Mouse (Mus musculus): ENCODE results near the gene Hjurp. TPM values are rescaled to one million over a fixed set of nuclear protein-coding genes. Genes with fewer than 3 reads are reported as not detected.

The Hjurp gene
- polyA plus RNA-seq, 1 experiment from 2014 or later = 141 TPM

GRCm38 (mm10) chr1:88220336-88220735, 57.1 kb downstream of the Hjurp start:
- peak; percentile 11 for DNase-seq (ENCODE audit: low spot score)
- H3K4me2 ChIP-seq (ENCODE audit: low read depth) = no peak overlapping the region
- H3K9me3 ChIP-seq (ENCODE audit: control insufficient read depth, low read length) = peaks cover 27% of the 10 kb centered on the region

GRCm38 (mm10) chr1:88219054-88219453, 58.4 kb downstream of the Hjurp start:
- Histone ChIP-seq H3K27me3 (ENCODE audit: control insufficient read depth, insufficient read depth, low read length) (no peaks in the 10 kb centered on the region), H3K4me2 (ENCODE audit: low read depth) (no peak overlapping the region), H3K27ac (ENCODE audit: low read depth, low read length) (no peak overlapping the region), H3K9me3 (ENCODE audit: control insufficient read depth, low read length) (peaks cover 36% of the 10 kb centered on the region), H3K4me3 (ENCODE audit: low read depth, low read length) (no peak overlapping the region), H3K9ac (ENCODE audit: low read length) (no peak overlapping the region), H3K4me1 (ENCODE audit: control insufficient read depth, insufficient read depth, low read length) (no peaks in the 10 kb centered on the region), H3K36me3 (ENCODE audit: control insufficient read depth, insufficient read depth, low read length) (no peaks in the 10 kb centered on the region)
- ATAC-seq (ENCODE audit: insufficient read depth, low FRiP score, low TSS enrichment) = no peak
- DNase-seq (ENCODE audit: low spot score) = peak; percentile 10
- WGBS = 21% methylated on average over 1 of the region's 1 CpGs

More at GRCm38 (mm10) chr1:88220336-88220735, 57.1 kb downstream of the Hjurp start:
- ATAC-seq (ENCODE audit: insufficient read depth, low FRiP score, low TSS enrichment) = no peak
- H3K36me3 ChIP-seq (ENCODE audit: control insufficient read depth, insufficient read depth, low read length) = no peaks in the 10 kb centered on the region
- H3K27me3 ChIP-seq (ENCODE audit: control insufficient read depth, insufficient read depth, low read length) = no peaks in the 10 kb centered on the region
- no peak overlapping the region for H3K9ac ChIP-seq (ENCODE audit: low read length)
- no peaks in the 10 kb centered on the region for H3K4me1 ChIP-seq (ENCODE audit: control insufficient read depth, insufficient read depth, low read length)
- H3K27ac ChIP-seq (ENCODE audit: low read depth, low read length) = no peak overlapping the region
- no peak overlapping the region for H3K4me3 ChIP-seq (ENCODE audit: low read depth, low read length)

GRCm38 (mm10) chr1:88218591-88218990, 58.8 kb downstream of the Hjurp start:
- Histone ChIP-seq H3K4me2 (ENCODE audit: low read depth) (no peak overlapping the region), H3K9me3 (ENCODE audit: control insufficient read depth, low read length) (peaks cover 41% of the 10 kb centered on the region), H3K27ac (ENCODE audit: low read depth, low read length) (no peak overlapping the region), H3K9ac (ENCODE audit: low read length) (no peak overlapping the region), H3K4me3 (ENCODE audit: low read depth, low read length) (no peak overlapping the region), H3K27me3 (ENCODE audit: control insufficient read depth, insufficient read depth, low read length) (no peaks in the 10 kb centered on the region), H3K36me3 (ENCODE audit: control insufficient read depth, insufficient read depth, low read length) (no peaks in the 10 kb centered on the region), H3K4me1 (ENCODE audit: control insufficient read depth, insufficient read depth, low read length) (no peaks in the 10 kb centered on the region)
- DNase-seq (ENCODE audit: low spot score) = peak; percentile 12
- 53% methylated on average over 4 of the region's 4 CpGs for WGBS
- ATAC-seq (ENCODE audit: insufficient read depth, low FRiP score, low TSS enrichment) = no peak

GRCm38 (mm10) chr1:88218051-88218450, 59.4 kb downstream of the Hjurp start:
- no peak overlapping the region for H3K9ac ChIP-seq (ENCODE audit: low read length)
- H3K4me2 ChIP-seq (ENCODE audit: low read depth) = no peak overlapping the region
- WGBS = 73% methylated on average over 9 of the region's 9 CpGs
- H3K36me3 ChIP-seq (ENCODE audit: control insufficient read depth, insufficient read depth, low read length) = no peaks in the 10 kb centered on the region
- no peaks in the 10 kb centered on the region for H3K27me3 ChIP-seq (ENCODE audit: control insufficient read depth, insufficient read depth, low read length)
- H3K4me1 ChIP-seq (ENCODE audit: control insufficient read depth, insufficient read depth, low read length) = no peaks in the 10 kb centered on the region
- no peak for ATAC-seq (ENCODE audit: insufficient read depth, low FRiP score, low TSS enrichment)
- H3K27ac ChIP-seq (ENCODE audit: low read depth, low read length) = no peak overlapping the region
- peaks cover 46% of the 10 kb centered on the region for H3K9me3 ChIP-seq (ENCODE audit: control insufficient read depth, low read length)
- H3K4me3 ChIP-seq (ENCODE audit: low read depth, low read length) = no peak overlapping the region
- DNase-seq (ENCODE audit: low spot score) = peak; percentile 9

- 42% methylated on average over 3 of the region's 3 CpGs for WGBS
- Histone ChIP-seq H3K9me3 (ENCODE audit: control insufficient read depth, low read length) (peaks cover 51% of the 10 kb centered on the region), H3K9ac (ENCODE audit: low read length) (no peak overlapping the region), H3K4me1 (ENCODE audit: control insufficient read depth, insufficient read depth, low read length) (no peaks in the 10 kb centered on the region), H3K27me3 (ENCODE audit: control insufficient read depth, insufficient read depth, low read length) (no peaks in the 10 kb centered on the region), H3K4me2 (ENCODE audit: low read depth) (no peak overlapping the region), H3K36me3 (ENCODE audit: control insufficient read depth, insufficient read depth, low read length) (no peaks in the 10 kb centered on the region), H3K4me3 (ENCODE audit: low read depth, low read length) (no peak overlapping the region), H3K27ac (ENCODE audit: low read depth, low read length) (no peak overlapping the region)
- DNase-seq (ENCODE audit: low spot score) = no peak
- no peak for ATAC-seq (ENCODE audit: insufficient read depth, low FRiP score, low TSS enrichment)
These were observed 59.9 kb downstream of the Hjurp start for GRCm38 (mm10) chr1:88217576-88217975.

- Histone ChIP-seq H3K4me3 (ENCODE audit: low read depth, low read length) (no peak overlapping the region), H3K4me1 (ENCODE audit: control insufficient read depth, insufficient read depth, low read length) (no peaks in the 10 kb centered on the region), H3K9me3 (ENCODE audit: control insufficient read depth, low read length) (peaks cover 53% of the 10 kb centered on the region), H3K36me3 (ENCODE audit: control insufficient read depth, insufficient read depth, low read length) (no peaks in the 10 kb centered on the region), H3K27ac (ENCODE audit: low read depth, low read length) (no peak overlapping the region), H3K9ac (ENCODE audit: low read length) (no peak overlapping the region), H3K4me2 (ENCODE audit: low read depth) (no peak overlapping the region), H3K27me3 (ENCODE audit: control insufficient read depth, insufficient read depth, low read length) (no peaks in the 10 kb centered on the region)
- 67% methylated on average over 2 of the region's 2 CpGs for WGBS
- DNase-seq (ENCODE audit: low spot score) = peak; percentile 10
- ATAC-seq (ENCODE audit: insufficient read depth, low FRiP score, low TSS enrichment) = no peak
These were observed 60.3 kb downstream of the Hjurp start for GRCm38 (mm10) chr1:88217144-88217543.

GRCm38 (mm10) chr1:88216551-88216950, 60.9 kb downstream of the Hjurp start:
- Histone ChIP-seq H3K9ac (ENCODE audit: low read length) (no peak overlapping the region), H3K4me3 (ENCODE audit: low read depth, low read length) (no peak overlapping the region), H3K36me3 (ENCODE audit: control insufficient read depth, insufficient read depth, low read length) (no peaks in the 10 kb centered on the region), H3K4me1 (ENCODE audit: control insufficient read depth, insufficient read depth, low read length) (no peaks in the 10 kb centered on the region), H3K9me3 (ENCODE audit: control insufficient read depth, low read length) (peaks cover 57% of the 10 kb centered on the region), H3K27me3 (ENCODE audit: control insufficient read depth, insufficient read depth, low read length) (no peaks in the 10 kb centered on the region), H3K4me2 (ENCODE audit: low read depth) (no peak overlapping the region), H3K27ac (ENCODE audit: low read depth, low read length) (no peak overlapping the region)
- 64% methylated on average over 2 of the region's 2 CpGs for whole genome bisulfite sequencing
- ATAC-seq (ENCODE audit: insufficient read depth, low FRiP score, low TSS enrichment) (no peak), DNase-seq (ENCODE audit: low spot score) (peak; percentile 10)

- Histone ChIP-seq H3K4me3 (ENCODE audit: low read depth, low read length) (no peak overlapping the region), H3K9me3 (ENCODE audit: control insufficient read depth, low read length) (peaks cover 61% of the 10 kb centered on the region), H3K4me1 (ENCODE audit: control insufficient read depth, insufficient read depth, low read length) (no peaks in the 10 kb centered on the region), H3K4me2 (ENCODE audit: low read depth) (no peak overlapping the region), H3K36me3 (ENCODE audit: control insufficient read depth, insufficient read depth, low read length) (no peaks in the 10 kb centered on the region), H3K27me3 (ENCODE audit: control insufficient read depth, insufficient read depth, low read length) (no peaks in the 10 kb centered on the region), H3K27ac (ENCODE audit: low read depth, low read length) (no peak overlapping the region), H3K9ac (ENCODE audit: low read length) (no peak overlapping the region)
- DNase-seq (ENCODE audit: low spot score) (peak; percentile 11), ATAC-seq (ENCODE audit: insufficient read depth, low FRiP score, low TSS enrichment) (no peak)
- WGBS = 72% methylated on average over 10 of the region's 10 CpGs
These were observed 61.7 kb downstream of the Hjurp start for GRCm38 (mm10) chr1:88215466-88216380.

- no peak overlapping the region for H3K4me3 ChIP-seq (ENCODE audit: low read depth, low read length)
- no peak overlapping the region for H3K4me2 ChIP-seq (ENCODE audit: low read depth)
- no peak overlapping the region for H3K27ac ChIP-seq (ENCODE audit: low read depth, low read length)
- no peaks in the 10 kb centered on the region for H3K27me3 ChIP-seq (ENCODE audit: control insufficient read depth, insufficient read depth, low read length)
- WGBS = 81% methylated on average over 2 of the region's 2 CpGs
- ATAC-seq (ENCODE audit: insufficient read depth, low FRiP score, low TSS enrichment) (no peak), DNase-seq (ENCODE audit: low spot score) (no peak)
- no peaks in the 10 kb centered on the region for H3K36me3 ChIP-seq (ENCODE audit: control insufficient read depth, insufficient read depth, low read length)
- H3K9ac ChIP-seq (ENCODE audit: low read length) = no peak overlapping the region
- H3K9me3 ChIP-seq (ENCODE audit: control insufficient read depth, low read length) = peaks cover 61% of the 10 kb centered on the region
- H3K4me1 ChIP-seq (ENCODE audit: control insufficient read depth, insufficient read depth, low read length) = no peaks in the 10 kb centered on the region
These were observed 62.9 kb downstream of the Hjurp start for GRCm38 (mm10) chr1:88214462-88214952.
